Mouse (Mus musculus): ENCODE data around the gene Prkcz. TPM values are rescaled to one million over a fixed set of nuclear protein-coding genes. Genes with fewer than 3 reads are reported as not detected.
A peak's percentile ranks its signal among the peaks of the same experiment; 100 is the strongest.

Gene Prkcz
- polyA plus RNA-seq, 1 experiment from 2014 or later: 1.9 TPM

DNA sequence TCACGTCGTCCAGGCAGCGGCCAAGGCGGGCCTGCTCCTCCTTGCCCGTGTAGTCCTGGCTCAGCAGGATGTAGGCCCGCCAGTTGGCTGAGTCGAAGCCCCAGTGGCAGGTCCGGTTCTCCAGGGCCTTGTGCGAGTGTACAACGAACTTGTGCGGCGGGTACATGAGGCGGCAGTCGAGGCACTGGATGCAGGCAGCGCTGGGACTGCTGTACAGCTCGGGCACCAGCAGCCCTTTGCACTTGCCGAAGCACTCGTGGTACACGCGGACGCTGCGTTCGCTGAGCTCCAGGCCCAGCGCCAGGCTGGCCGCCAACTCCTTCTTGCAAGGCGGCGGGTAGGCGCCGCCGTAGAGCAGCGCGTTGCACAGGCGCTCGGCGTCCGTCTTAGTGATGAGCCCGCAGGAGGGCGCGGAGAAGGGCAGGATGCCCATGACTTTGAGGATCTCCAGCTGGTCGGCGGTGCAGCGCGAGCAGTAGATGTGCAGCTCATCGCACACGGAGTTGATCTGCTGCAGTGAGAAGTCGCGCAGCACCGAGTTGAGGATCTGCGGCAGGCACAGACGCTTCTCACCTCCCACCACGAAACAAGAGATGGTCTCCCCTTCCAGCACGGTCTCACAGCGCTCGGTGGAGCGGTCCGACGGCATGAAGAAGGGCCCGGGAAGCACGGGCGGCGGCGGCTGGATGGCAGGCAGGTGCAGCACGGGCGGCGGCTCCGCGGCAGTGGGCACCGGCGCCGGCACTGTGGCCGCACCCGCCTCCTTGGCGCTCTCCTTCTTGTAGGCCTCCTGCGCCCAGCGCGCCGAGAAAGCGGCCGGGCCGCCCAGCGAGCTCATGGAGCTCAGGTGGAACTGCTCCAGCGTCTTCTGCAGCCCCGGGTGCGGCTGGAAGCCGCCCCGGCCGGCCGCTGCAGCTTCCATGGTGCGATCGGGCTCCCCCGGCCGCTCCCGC is 139.3 kb downstream of the Prkcz start:
- H3K27me3 ChIP-seq: peaks cover 53% of the 10 kb centered on the region
- under 1% methylated on average over 93 of the region's 93 CpGs for WGBS (ENCODE audit: insufficient replicate concordance)
- ATAC-seq (ENCODE audit: low read depth): no peak
- no peaks in the 10 kb centered on the region for H3K36me3 ChIP-seq
- peak overlapping the region; percentile 89 for H3K4me2 ChIP-seq
- H3K4me3 ChIP-seq (replicated peaks): peak overlapping the region; percentile 72
- H3K9ac ChIP-seq: peak overlapping the region; percentile 79
- H3K27ac ChIP-seq: no peak overlapping the region
- no peaks in the 10 kb centered on the region for H3K9me3 ChIP-seq (replicated peaks)
- peak; percentile 26 for DNase-seq
- H3K4me1 ChIP-seq (replicated peaks): peaks cover 65% of the 10 kb centered on the region

DNA sequence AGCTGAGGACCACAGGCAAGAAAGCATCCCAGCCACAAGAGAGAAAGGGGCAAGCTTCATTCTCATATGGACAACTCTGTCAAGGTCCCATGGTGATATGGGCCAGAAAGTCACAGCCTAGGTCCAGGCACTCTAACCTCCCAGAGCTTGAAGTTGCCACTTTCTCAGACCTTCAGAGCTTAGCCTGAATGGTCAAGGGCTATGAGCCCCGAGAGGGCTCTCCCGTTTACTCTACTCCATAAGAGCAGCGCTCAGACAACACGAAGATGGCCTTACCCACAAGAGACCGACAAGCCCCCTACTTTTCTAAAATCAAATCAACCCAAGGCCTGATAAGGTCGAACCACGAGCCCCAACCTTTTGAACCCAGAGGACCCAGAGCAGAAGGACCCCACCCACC is 140.1 kb downstream of the Prkcz start:
- peaks cover 72% of the 10 kb centered on the region for H3K4me1 ChIP-seq (replicated peaks)
- no peak for ATAC-seq (ENCODE audit: low read depth)

DNA sequence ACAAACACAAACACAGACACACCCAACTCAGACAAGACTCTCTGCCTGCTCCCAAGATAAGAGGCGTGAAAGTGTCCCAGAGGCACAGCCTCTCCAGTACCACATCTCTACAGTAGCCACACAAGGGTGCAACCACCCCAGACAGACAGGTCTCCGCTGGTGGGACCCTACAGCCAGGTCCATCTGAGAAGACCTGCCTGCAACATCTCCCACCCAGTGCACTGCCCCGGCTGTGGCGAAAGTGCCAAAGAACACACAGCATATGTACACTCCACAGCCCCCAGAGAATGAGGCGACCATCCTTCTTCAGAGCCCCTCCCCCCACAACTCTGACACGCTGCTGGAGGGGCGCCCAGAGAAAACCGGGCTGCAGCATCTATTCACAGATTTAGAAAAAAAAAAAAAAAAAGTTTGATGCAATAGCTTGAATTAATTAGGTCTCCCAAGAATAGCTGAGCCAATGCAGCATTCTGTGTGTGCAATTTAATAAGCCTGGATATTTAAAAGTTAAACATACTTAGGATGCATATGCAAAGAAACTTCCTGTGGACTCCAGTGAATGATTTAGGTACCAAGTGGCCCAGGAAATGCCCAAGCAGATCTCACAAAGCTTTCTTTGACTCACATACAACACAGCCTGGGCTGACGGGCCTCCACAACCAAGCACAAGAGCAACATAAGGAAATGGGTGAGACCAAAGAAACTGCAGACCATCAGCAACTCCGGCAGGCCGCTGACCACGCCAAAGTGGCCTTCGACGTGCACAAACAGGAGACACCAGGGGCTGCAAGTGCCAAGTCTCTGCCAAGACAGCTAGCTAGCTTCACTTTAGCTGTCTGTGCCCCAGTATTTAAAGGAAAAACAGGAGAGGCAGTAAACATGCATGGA is 140.7 kb downstream of the Prkcz start:
- peak overlapping the region; percentile 89 for H3K4me2 ChIP-seq
- H3K9me3 ChIP-seq (replicated peaks): no peaks in the 10 kb centered on the region
- ATAC-seq (ENCODE audit: low read depth) (no peak), DNase-seq (no peak)
- no peak overlapping the region for H3K27ac ChIP-seq
- H3K4me3 ChIP-seq (replicated peaks): peak overlapping the region; percentile 72
- no peaks in the 10 kb centered on the region for H3K36me3 ChIP-seq
- peak overlapping the region; percentile 79 for H3K9ac ChIP-seq
- 25% methylated on average over 14 of the region's 14 CpGs for WGBS (ENCODE audit: insufficient replicate concordance)
- peaks cover 44% of the 10 kb centered on the region for H3K27me3 ChIP-seq
- H3K4me1 ChIP-seq (replicated peaks): peaks cover 79% of the 10 kb centered on the region

More for the DNA sequence above, 140.1 kb downstream of the Prkcz start:
- H3K4me3 ChIP-seq (replicated peaks): peak overlapping the region; percentile 72
- H3K4me2 ChIP-seq: peak overlapping the region; percentile 89
- WGBS (ENCODE audit: insufficient replicate concordance): 9% methylated on average over 7 of the region's 7 CpGs
- peak overlapping the region; percentile 79 for H3K9ac ChIP-seq
- peaks cover 50% of the 10 kb centered on the region for H3K27me3 ChIP-seq
- no peaks in the 10 kb centered on the region for H3K36me3 ChIP-seq
- H3K9me3 ChIP-seq (replicated peaks): no peaks in the 10 kb centered on the region
- DNase-seq: no peak
- no peak overlapping the region; the same call in 1 of the 2 replicates for H3K27ac ChIP-seq

DNA sequence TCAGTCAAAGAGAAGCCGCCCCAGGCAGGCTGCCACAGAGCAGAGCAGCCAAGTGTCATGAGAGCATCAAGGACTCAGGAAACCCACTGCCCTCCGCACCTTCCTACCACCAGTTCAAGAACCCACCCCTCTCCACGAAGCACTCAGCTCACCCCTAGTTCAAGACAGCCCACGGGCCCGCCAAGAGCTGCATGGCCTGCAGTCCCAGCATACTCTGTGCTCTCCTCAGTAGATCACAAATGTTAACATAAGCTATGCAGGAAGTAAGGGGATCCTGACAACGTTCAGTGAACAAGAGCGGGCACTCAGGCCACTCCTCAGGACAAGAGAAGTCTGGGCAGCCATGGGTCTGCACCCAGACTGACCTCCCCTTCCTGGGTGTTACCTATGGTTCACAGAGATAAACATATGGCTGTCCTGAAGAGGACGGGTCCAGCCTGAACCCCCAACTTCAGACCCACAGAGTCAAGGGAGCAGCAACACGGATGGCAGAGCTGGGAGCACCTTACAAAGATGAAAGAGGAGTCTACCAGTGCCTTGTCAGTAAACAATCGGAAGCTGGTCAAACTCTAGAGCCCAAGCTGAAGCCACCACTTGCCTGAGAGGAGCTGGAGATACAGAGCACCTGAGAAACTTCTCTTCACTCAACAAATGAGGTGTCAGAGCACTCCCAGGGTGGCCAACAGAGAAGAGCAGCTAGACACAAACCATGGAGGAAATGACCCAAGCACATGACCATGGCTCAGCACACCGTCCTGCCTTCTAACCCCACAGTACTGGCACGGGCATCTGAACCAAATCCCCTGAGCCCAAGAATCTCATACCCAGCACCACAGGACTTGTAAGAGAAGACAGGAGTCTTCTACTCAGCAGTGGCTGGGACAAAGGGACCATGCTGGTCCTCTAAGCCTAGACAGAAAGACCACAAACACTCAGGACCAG is 141.6 kb downstream of the Prkcz start:
- H3K4me1 ChIP-seq (replicated peaks): peaks cover 88% of the 10 kb centered on the region
- H3K4me3 ChIP-seq (replicated peaks): peak overlapping the region; percentile 72
- peaks cover 42% of the 10 kb centered on the region for H3K27me3 ChIP-seq
- H3K9me3 ChIP-seq (replicated peaks): no peaks in the 10 kb centered on the region
- H3K4me2 ChIP-seq: peak overlapping the region; percentile 89
- DNase-seq (no peak), ATAC-seq (ENCODE audit: low read depth) (no peak)
- H3K27ac ChIP-seq: no peak overlapping the region
- H3K9ac ChIP-seq: peak overlapping the region; percentile 56
- H3K36me3 ChIP-seq: no peaks in the 10 kb centered on the region
- WGBS (ENCODE audit: insufficient replicate concordance): 34% methylated on average over 12 of the region's 12 CpGs

DNA sequence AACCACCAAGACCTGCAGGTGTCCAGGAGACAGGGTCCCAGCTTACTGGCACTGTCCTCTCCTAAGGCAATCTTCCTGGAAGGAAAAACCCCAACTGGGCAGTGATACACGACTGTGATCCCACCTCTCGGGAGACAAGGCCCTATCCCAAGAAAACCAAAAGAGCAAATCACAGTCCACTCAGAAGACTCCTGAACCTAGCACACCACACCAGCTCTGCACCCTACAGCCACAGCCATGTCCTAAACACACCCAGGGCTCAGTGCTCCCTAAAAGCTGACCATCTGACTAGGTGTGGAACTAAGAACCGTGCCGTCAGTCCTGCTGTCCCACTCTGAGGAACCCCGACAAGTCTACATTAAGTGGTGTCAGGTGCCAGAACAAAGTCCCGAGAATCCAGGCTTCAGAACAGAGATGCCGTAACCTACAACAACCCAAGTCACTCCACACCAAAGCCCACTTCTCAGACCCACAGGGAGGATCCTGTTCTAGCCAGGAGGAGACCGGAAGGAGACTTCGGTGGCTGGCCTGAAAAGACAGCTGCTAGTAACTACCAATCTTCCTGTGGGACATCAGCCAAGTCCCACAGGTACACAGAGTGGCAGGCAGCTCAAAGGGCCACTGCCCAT is 142.9 kb downstream of the Prkcz start:
- Histone ChIP-seq H3K4me2 (peak overlapping the region; percentile 89), H3K9me3 (replicated peaks) (no peaks in the 10 kb centered on the region), H3K27ac (no peak overlapping the region), H3K4me3 (replicated peaks) (no peak overlapping the region), H3K27me3 (peaks cover 36% of the 10 kb centered on the region), H3K36me3 (no peaks in the 10 kb centered on the region), H3K9ac (no peak overlapping the region), H3K4me1 (replicated peaks) (peaks cover 90% of the 10 kb centered on the region)
- ATAC-seq (ENCODE audit: low read depth) (no peak), DNase-seq (no peak)
- WGBS (ENCODE audit: insufficient replicate concordance): 72% methylated on average over 9 of the region's 9 CpGs

DNA sequence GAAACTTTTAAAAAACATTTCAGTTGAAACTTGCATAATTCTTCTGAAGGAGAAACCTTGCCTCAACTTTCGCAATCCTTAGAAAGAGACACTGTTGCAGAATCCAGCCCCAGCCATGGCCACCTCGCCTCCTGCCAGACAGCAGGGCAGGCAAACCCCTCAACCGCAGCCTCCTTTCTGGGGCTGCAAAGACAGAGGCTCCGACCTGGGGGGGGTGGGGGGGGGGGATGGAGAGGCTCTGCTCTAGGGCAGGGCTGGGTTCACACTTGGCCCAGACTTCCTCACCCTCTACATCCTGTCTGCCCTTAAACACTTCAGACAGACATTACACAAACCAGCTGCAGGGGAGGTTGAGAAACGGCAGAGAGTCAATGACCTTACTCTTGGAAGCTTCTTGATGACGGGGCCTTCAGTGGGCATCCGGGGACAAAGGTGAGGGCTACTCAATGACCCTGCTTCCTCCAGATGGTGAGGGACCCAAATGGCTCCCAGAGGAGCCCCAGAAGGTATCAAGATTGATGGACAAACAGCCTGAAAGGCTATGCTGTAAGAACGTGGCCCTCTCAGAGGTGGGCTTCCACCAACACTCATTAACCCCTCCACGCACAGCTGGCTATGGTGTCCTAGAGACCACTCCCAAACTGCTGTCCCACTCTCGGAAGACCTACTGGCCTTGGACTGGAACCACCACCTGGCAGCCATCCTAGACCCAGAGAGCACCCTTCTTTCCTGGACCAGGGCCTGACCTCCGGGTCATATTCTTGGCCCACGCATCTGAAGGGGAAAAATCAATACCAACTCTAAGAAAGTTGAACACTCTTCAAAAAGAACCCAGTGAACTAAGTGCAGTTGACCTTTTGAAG is 143.7 kb downstream of the Prkcz start:
- H3K4me3 ChIP-seq (replicated peaks): no peak overlapping the region
- H3K9ac ChIP-seq: no peak overlapping the region
- WGBS (ENCODE audit: insufficient replicate concordance): 42% methylated on average over 12 of the region's 12 CpGs
- DNase-seq: no peak
- peak; percentile 20 for ATAC-seq (ENCODE audit: low read depth)
- H3K4me1 ChIP-seq (replicated peaks): peaks cover 93% of the 10 kb centered on the region
- H3K4me2 ChIP-seq: peak overlapping the region; percentile 17; the same call in 1 of the 2 replicates
- no peak overlapping the region for H3K27ac ChIP-seq
- no peaks in the 10 kb centered on the region for H3K9me3 ChIP-seq (replicated peaks)
- H3K27me3 ChIP-seq: peaks cover 34% of the 10 kb centered on the region
- no peaks in the 10 kb centered on the region for H3K36me3 ChIP-seq

DNA sequence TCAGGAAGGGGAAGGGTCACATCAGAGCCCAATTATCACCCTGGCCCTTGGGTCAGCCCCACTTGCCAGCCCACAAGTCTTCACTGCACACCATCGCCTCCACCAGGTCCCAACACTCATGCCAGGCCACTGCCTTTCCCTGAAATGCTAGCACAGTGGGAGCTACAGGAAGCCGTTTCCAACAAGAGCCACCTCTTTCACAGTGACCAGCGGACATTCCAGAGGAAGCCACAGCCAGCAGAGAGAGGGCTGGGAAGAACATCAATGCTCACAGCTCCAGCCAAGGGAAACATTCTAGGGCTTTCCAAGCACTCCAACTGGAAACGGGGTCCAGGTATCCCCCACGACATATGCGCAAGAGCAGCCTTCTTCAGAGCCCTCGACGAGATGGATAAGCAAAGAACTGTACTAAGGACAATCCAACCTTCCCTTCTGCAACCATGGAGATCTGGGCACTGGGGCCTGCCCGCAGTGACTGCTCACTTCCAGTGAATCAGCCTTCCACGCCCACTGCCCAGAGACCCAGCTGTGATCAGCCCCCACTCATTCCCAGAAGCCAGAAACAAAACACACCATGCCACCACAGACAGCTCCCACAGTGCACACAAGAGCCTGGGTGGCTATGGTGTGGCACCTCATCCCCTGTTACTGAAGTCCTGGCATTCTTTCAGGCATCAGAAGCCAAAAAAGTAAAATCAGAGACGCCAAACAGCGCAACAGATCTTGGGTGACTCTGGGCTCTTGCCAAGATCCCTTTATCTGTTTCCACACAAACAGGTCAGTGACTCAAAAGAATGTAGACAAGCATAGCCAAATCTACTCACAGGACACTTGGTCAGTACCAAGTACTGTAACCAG is 145.2 kb downstream of the Prkcz start:
- peaks cover 80% of the 10 kb centered on the region for H3K4me1 ChIP-seq (replicated peaks)
- WGBS (ENCODE audit: insufficient replicate concordance): 68% methylated on average over 12 of the region's 12 CpGs
- DNase-seq (no peak), ATAC-seq (ENCODE audit: low read depth) (no peak)
- H3K27ac ChIP-seq: no peak overlapping the region; the same call in 1 of the 2 replicates
- no peak overlapping the region for H3K4me3 ChIP-seq (replicated peaks)
- no peaks in the 10 kb centered on the region for H3K9me3 ChIP-seq (replicated peaks)
- H3K36me3 ChIP-seq: no peaks in the 10 kb centered on the region; the same call in 1 of the 2 replicates
- no peak overlapping the region for H3K4me2 ChIP-seq
- H3K27me3 ChIP-seq: peaks cover 20% of the 10 kb centered on the region
- H3K9ac ChIP-seq: no peak overlapping the region

DNA sequence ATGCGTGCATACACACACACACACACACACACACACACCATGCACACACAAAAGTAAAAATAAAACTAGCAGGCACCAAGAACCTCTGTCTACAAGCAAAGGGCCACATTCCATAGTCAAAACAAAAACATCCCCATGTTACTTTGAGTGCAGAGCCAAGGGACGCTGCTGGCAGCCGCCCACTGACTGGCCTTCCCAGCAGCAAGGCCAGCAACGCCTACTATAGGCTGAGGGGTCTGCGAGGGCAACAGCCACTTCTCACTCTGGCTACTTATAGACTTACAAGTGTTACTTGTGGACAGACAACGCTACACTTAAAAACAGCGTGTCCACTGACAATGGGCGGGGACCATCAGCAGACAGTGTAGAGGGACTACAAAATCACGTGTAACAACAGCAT is 146.0 kb downstream of the Prkcz start:
- Histone ChIP-seq H3K9me3 (replicated peaks) (no peaks in the 10 kb centered on the region), H3K4me1 (replicated peaks) (peaks cover 72% of the 10 kb centered on the region), H3K4me3 (replicated peaks) (no peak overlapping the region), H3K27me3 (peaks cover 12% of the 10 kb centered on the region), H3K27ac (no peak overlapping the region), H3K9ac (no peak overlapping the region), H3K4me2 (no peak overlapping the region), H3K36me3 (peaks cover 6% of the 10 kb centered on the region; the same call in 1 of the 2 replicates)
- ATAC-seq (ENCODE audit: low read depth) (no peak), DNase-seq (no peak)
- 62% methylated on average over 9 of the region's 9 CpGs for WGBS (ENCODE audit: insufficient replicate concordance)

DNA sequence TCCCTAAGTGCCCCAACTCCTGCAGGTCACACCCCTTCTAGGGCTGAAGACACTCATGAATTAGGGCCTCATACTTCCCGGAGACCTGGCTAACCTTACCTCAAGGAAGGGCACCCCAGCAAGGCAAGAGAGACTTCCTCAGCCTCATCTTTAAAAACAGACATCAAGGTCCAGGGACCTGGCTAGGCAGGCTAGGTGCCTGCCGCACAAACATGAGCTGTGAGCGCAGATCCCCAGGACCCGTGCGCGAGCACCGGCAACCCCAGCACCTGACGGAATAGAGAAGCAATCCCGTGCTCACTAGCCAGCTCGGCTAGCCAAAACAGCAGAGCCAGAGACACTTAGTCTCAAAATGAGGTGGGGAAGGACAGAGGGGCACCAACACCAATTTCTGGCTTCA is 146.4 kb downstream of the Prkcz start:
- ATAC-seq (ENCODE audit: low read depth): no peak
- peaks cover 67% of the 10 kb centered on the region for H3K4me1 ChIP-seq (replicated peaks)
- peaks cover 6% of the 10 kb centered on the region; the same call in 1 of the 2 replicates for H3K36me3 ChIP-seq
- peaks cover 8% of the 10 kb centered on the region for H3K27me3 ChIP-seq
- no peak for DNase-seq
- no peak overlapping the region for H3K4me2 ChIP-seq
- H3K9me3 ChIP-seq (replicated peaks): no peaks in the 10 kb centered on the region
- H3K27ac ChIP-seq: no peak overlapping the region
- WGBS (ENCODE audit: insufficient replicate concordance): 80% methylated on average over 10 of the region's 10 CpGs
- H3K4me3 ChIP-seq (replicated peaks): no peak overlapping the region
- no peak overlapping the region for H3K9ac ChIP-seq
